Mouse (Mus musculus): ENCODE data around the gene Adgrb3.

DNA sequence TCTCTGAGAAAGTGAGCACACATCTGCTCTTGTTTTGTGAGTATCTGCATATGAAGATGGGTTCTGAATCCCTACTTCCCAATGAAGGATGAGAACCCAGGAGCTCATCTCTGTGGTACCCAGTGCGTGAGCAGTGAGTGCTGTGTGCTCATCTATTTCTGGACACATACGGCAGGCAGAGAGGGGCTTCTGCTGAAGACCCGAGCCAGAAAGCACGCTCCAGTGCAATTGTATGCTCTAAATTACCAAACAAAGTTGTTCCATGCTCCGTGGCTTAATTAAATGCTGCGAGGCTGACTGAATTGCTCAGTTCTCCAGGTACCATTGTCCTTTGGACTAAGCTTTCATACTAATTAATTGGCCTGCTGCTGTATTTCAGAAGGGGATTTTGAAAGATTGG, 648.9 kb downstream of the Adgrb3 start:
- no peak for TF ChIP-seq POLR2A (IDR thresholded peaks at IDR 0.05; ENCODE audit: insufficient read depth, low read depth, low read length)
- TF ChIP-seq CTCF (IDR thresholded peaks at IDR 0.05; ENCODE audit: insufficient read depth, low read depth, low read length): no peak

Data from olfactory bulb, adult 2 months (tissue).